Mouse (Mus musculus) myocyte (in vitro differentiated cells): ENCODE measurements around the gene Zscan2. TPM values are rescaled to one million over a fixed set of nuclear protein-coding genes. Genes with fewer than 3 reads are reported as not detected.

ENCODE experiments used
- H3K27me3 ChIP-seq: one replicate; pipeline ENCODE4 v1.6.1; 2011; ENCODE audit not compliant: control insufficient read depth, insufficient read depth, insufficient read length
- H3K36me3 ChIP-seq: one replicate; pipeline ENCODE4 v1.6.1; 2011; ENCODE audit not compliant: control insufficient read depth, insufficient read depth
- H3K4me2 ChIP-seq: one replicate; pipeline ENCODE4 v1.6.1; 2011; ENCODE audit warnings: low read depth, control low read depth
- H3K4me3 ChIP-seq: one replicate; pipeline ENCODE4 v1.5.1; 2011; ENCODE audit warnings: mild to moderate bottlenecking, control low read depth, moderate library complexity
- H3K79me2 ChIP-seq: one replicate; pipeline ENCODE4 v1.6.1; 2011; ENCODE audit not compliant: control insufficient read depth, insufficient read depth
- H3ac ChIP-seq: one replicate; pipeline ENCODE4 v1.6.1; 2011; ENCODE audit not compliant: control insufficient read depth, insufficient read length
- CEBPB ChIP-seq: IDR thresholded peaks from 2 replicates; pipeline ENCODE4 v1.6.1; 2011; ENCODE audit warnings: mild to moderate bottlenecking, moderate library complexity; ENCODE audit not compliant: poor library complexity, insufficient read depth, severe bottlenecking
- E2F4 ChIP-seq: IDR thresholded peaks from one replicate; pipeline ENCODE4 v1.6.1; 2011; ENCODE audit warnings: mild to moderate bottlenecking, control low read depth, moderate library complexity; ENCODE audit not compliant: insufficient read depth
- MAX ChIP-seq: IDR thresholded peaks from one replicate; pipeline ENCODE4 v1.6.1; 2011; ENCODE audit warnings: low read depth, mild to moderate bottlenecking, control low read depth
- MYOD1 ChIP-seq, 3 experiments: IDR thresholded peaks; one replicate each; pipeline ENCODE4 v1.6.1; 2011; ENCODE audit warnings: control low read depth in 2 of 3, low read depth in 2 of 3, mild to moderate bottlenecking in 2 of 3, moderate library complexity in 1 of 3; ENCODE audit not compliant: insufficient read length in 2 of 3, control insufficient read depth in 1 of 3
- MYOG ChIP-seq, 3 experiments: IDR thresholded peaks; one replicate each; pipeline ENCODE4 v1.6.1; 2011; ENCODE audit warnings: control low read depth in 2 of 3, low read depth in 2 of 3, mild to moderate bottlenecking in 2 of 3; ENCODE audit not compliant: insufficient read length in 2 of 3, control insufficient read depth in 1 of 3, insufficient read depth in 1 of 3
- POLR2A ChIP-seq: IDR thresholded peaks from one replicate; pipeline ENCODE4 v1.6.1; 2011; ENCODE audit warnings: low read depth, mild to moderate bottlenecking, control low read depth, moderate library complexity; ENCODE audit not compliant: insufficient read length
- POLR2AphosphoS2 ChIP-seq: IDR thresholded peaks from one replicate; pipeline ENCODE4 v1.6.1; 2011; ENCODE audit warnings: low read depth, control low read depth; ENCODE audit not compliant: insufficient read length
- REST ChIP-seq: IDR thresholded peaks from one replicate; pipeline ENCODE4 v1.6.1; 2011; ENCODE audit warnings: mild to moderate bottlenecking, control low read depth, moderate library complexity; ENCODE audit not compliant: insufficient read depth, insufficient read length
- SRF ChIP-seq: IDR thresholded peaks from one replicate; pipeline ENCODE4 v1.6.1; 2011; ENCODE audit warnings: low read depth; ENCODE audit not compliant: control insufficient read depth, insufficient read length
- TCF12 ChIP-seq: IDR thresholded peaks from one replicate; pipeline ENCODE4 v1.6.1; 2011; ENCODE audit warnings: mild to moderate bottlenecking, control low read depth; ENCODE audit not compliant: poor library complexity, insufficient read depth, severe bottlenecking
- TCF3 ChIP-seq: IDR thresholded peaks from one replicate; pipeline ENCODE4 v1.6.1; 2011; ENCODE audit warnings: low read depth, control low read depth; ENCODE audit not compliant: insufficient read length
- USF1 ChIP-seq: IDR thresholded peaks from one replicate; pipeline ENCODE4 v1.6.1; 2011; ENCODE audit warnings: low read depth, mild to moderate bottlenecking, control low read depth, moderate library complexity
- polyA plus RNA-seq: library from polyadenylated mRNA; unstranded; fragments of >200 nt; fragmentation: generic; extraction: Trizol; gene quantifications from one replicate; pipeline ENCODE4 v1.2.1, GENCODE M21; 2012; ENCODE audit warnings: missing spikeins

Zscan2 gene
- polyA plus RNA-seq, 1 experiment: 6.3 TPM

DNA sequence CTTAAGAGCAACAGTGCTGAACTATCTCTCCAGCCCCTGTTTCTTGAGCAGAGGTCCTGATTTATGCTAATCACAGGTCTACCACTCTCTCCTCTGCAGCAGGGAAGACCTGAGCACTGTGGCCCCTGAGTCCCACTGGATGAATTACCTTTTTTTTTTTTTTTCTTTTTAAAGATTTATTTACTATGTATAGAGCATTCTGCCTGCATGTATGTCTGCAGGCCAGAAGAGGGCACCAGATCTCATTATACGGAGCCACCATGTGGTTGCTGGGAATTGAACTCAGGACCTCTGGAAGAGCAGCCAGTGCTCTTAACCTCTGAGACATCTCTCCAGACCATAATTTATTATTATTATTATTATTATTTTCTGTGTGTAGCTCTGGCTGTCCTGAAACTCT, 24.9 kb downstream of the Zscan2 start:
- no peaks in the 10 kb centered on the region for H3K27me3 ChIP-seq
- H3K4me2 ChIP-seq: no peak overlapping the region
- no peak overlapping the region for H3ac ChIP-seq
- H3K36me3 ChIP-seq: no peaks in the 10 kb centered on the region
- H3K4me3 ChIP-seq: no peak overlapping the region
- H3K79me2 ChIP-seq: no peaks in the 10 kb centered on the region
- no peak for TF ChIP-seq SRF
- TF ChIP-seq E2F4: no peak
- no peak for TF ChIP-seq MAX
- no peak for TF ChIP-seq MYOD1 (IDR thresholded peaks at IDR 0.05; ENCODE audit: control insufficient read depth in 1 of 3, insufficient read length in 2 of 3, low read depth in 2 of 3)
- no peak for TF ChIP-seq REST
- TF ChIP-seq POLR2A: no peak
- no peak for TF ChIP-seq TCF12
- TF ChIP-seq USF1: no peak
- no peak for TF ChIP-seq CEBPB

- Histone ChIP-seq H3K4me2 (no peak overlapping the region), H3K27me3 (no peaks in the 10 kb centered on the region), H3ac (no peak overlapping the region), H3K79me2 (no peaks in the 10 kb centered on the region), H3K36me3 (peaks cover 7% of the 10 kb centered on the region), H3K4me3 (no peak overlapping the region)
- no peak for TF ChIP-seq REST
- TF ChIP-seq TCF12: no peak
- no peak for TF ChIP-seq SRF
Observed at GRCm38 (mm10) chr7:80888595-80888994, 27.9 kb downstream of the Zscan2 start.

GRCm38 (mm10) chr7:80889021-80889511, 28.3 kb downstream of the Zscan2 start:
- no peak overlapping the region for H3K4me2 ChIP-seq
- H3K36me3 ChIP-seq: peaks cover 11% of the 10 kb centered on the region
- H3K79me2 ChIP-seq: no peaks in the 10 kb centered on the region
- H3K4me3 ChIP-seq: no peak overlapping the region
- no peak for TF ChIP-seq USF1
- TF ChIP-seq MYOG (IDR thresholded peaks at IDR 0.05; ENCODE audit: control insufficient read depth in 1 of 3, insufficient read depth in 1 of 3, insufficient read length in 2 of 3, low read depth in 2 of 3): no peak
- TF ChIP-seq E2F4: no peak
- no peak for TF ChIP-seq POLR2AphosphoS2
- TF ChIP-seq MYOD1 (IDR thresholded peaks at IDR 0.05; ENCODE audit: control insufficient read depth in 1 of 3, insufficient read length in 2 of 3, low read depth in 2 of 3): no peak
- no peak for TF ChIP-seq POLR2A
- no peak for TF ChIP-seq TCF3
- no peak for TF ChIP-seq MAX
- no peak for TF ChIP-seq TCF12
- TF ChIP-seq REST: no peak
- no peak for TF ChIP-seq SRF
- no peak for TF ChIP-seq CEBPB
- H3K27me3 ChIP-seq: no peaks in the 10 kb centered on the region
- H3ac ChIP-seq: no peak overlapping the region

GRCm38 (mm10) chr7:80889841-80890241, 29.1 kb downstream of the Zscan2 start:
- Histone ChIP-seq H3K36me3 (peaks cover 11% of the 10 kb centered on the region), H3K27me3 (no peaks in the 10 kb centered on the region), H3K4me2 (no peak overlapping the region), H3K79me2 (no peaks in the 10 kb centered on the region), H3K4me3 (no peak overlapping the region), H3ac (no peak overlapping the region)
- no peak for TF ChIP-seq POLR2AphosphoS2
- no peak for TF ChIP-seq USF1
- no peak for TF ChIP-seq REST
- TF ChIP-seq MYOG (IDR thresholded peaks at IDR 0.05; ENCODE audit: control insufficient read depth in 1 of 3, insufficient read depth in 1 of 3, insufficient read length in 2 of 3, low read depth in 2 of 3): no peak

GRCm38 (mm10) chr7:80893086-80893752, 32.5 kb downstream of the Zscan2 start:
- no peak overlapping the region for H3ac ChIP-seq
- H3K36me3 ChIP-seq: peaks cover 15% of the 10 kb centered on the region
- no peaks in the 10 kb centered on the region for H3K27me3 ChIP-seq
- no peak overlapping the region for H3K4me2 ChIP-seq
- no peaks in the 10 kb centered on the region for H3K79me2 ChIP-seq
- no peak for TF ChIP-seq MAX
- no peak for TF ChIP-seq MYOD1 (IDR thresholded peaks at IDR 0.05; ENCODE audit: control insufficient read depth in 1 of 3, insufficient read length in 2 of 3, low read depth in 2 of 3)
- TF ChIP-seq USF1: no peak
- no peak for TF ChIP-seq MYOG (IDR thresholded peaks at IDR 0.05; ENCODE audit: control insufficient read depth in 1 of 3, insufficient read depth in 1 of 3, insufficient read length in 2 of 3, low read depth in 2 of 3)
- no peak for TF ChIP-seq TCF3
- no peak for TF ChIP-seq SRF
- TF ChIP-seq TCF12: no peak
- no peak for TF ChIP-seq CEBPB
- no peak for TF ChIP-seq POLR2AphosphoS2
- no peak for TF ChIP-seq POLR2A
- TF ChIP-seq REST: no peak
- no peak overlapping the region for H3K4me3 ChIP-seq
